Mouse (Mus musculus) midbrain, embryonic 13.5 days (tissue): ENCODE data around the gene Crabp1. TPM values are rescaled to one million over a fixed set of nuclear protein-coding genes. Genes with fewer than 3 reads are reported as not detected.

Experiments used
- ATAC-seq: fragments of 200-750 bp; cut with Nextera tagmentation; 2 replicates; pipeline ENCODE4 v1.8.0; 2017; ENCODE audit warnings: mild to moderate bottlenecking, moderate TSS enrichment, moderate library complexity
- H3K27ac ChIP-seq: fragments of 300-500 bp; sonication (generic); 2 replicates; pipeline ENCODE4 v1.5.1; 2015; ENCODE audit warnings: inconsistent platforms, mild to moderate bottlenecking, moderate library complexity
- H3K27me3 ChIP-seq: fragments of 300-500 bp; sonication (generic); 2 replicates; pipeline ENCODE4 v1.6.1; 2015; ENCODE audit warnings: mild to moderate bottlenecking, inconsistent platforms
- H3K36me3 ChIP-seq: fragments of 300-500 bp; sonication (generic); 2 replicates; pipeline ENCODE4 v1.6.1; 2015; ENCODE audit warnings: mild to moderate bottlenecking, inconsistent platforms
- H3K4me1 ChIP-seq: fragments of 300-500 bp; sonication (generic); replicated peaks from 2 replicates; pipeline ENCODE4 v1.6.1; 2015; ENCODE audit warnings: inconsistent platforms
- H3K4me2 ChIP-seq: fragments of 300-500 bp; sonication (generic); replicated peaks from 2 replicates; pipeline ENCODE4 v1.6.1; 2015; ENCODE audit warnings: moderate library complexity, mild to moderate bottlenecking, inconsistent platforms
- H3K4me3 ChIP-seq: fragments of 300-500 bp; sonication (generic); replicated peaks from 2 replicates; pipeline ENCODE4 v1.5.1; 2015; ENCODE audit warnings: mild to moderate bottlenecking, inconsistent platforms
- H3K9ac ChIP-seq: fragments of 300-500 bp; sonication (generic); replicated peaks from 2 replicates; pipeline ENCODE4 v1.6.1; 2015; ENCODE audit warnings: mild to moderate bottlenecking, inconsistent platforms
- H3K9me3 ChIP-seq: fragments of 300-500 bp; sonication (generic); 2 replicates; pipeline ENCODE4 v1.6.1; 2016; ENCODE audit warnings: mild to moderate bottlenecking, inconsistent platforms
- WGBS: fragments of 180-500 bp; shearing (Covaris S2); methylation state at CpG from one replicate; pipeline ENCODE4 v1.1.7; 2015; 5-methylcytosine and 5-hydroxymethylcytosine counted together
- polyA plus RNA-seq: library from polyadenylated mRNA; unstranded; fragments of >200 nt; fragmentation: Nextera tagmentation; extraction: Ambion mirVana; gene quantifications from 2 replicates; pipeline ENCODE4 v1.2.1, GENCODE M21; 2015

Crabp1 gene
- polyA plus RNA-seq = 83.3 and 117 TPM in 2 replicates

GRCm38 (mm10) chr9:54764561-54765217, at the start of gene Crabp1:
TSS of gene Crabp1 (plus strand) at chr9:54764748.
- Histone ChIP-seq H3K27ac (no peak within 1 kb of the TSS), H3K4me2 (peak within 1 kb of the TSS; percentile 68), H3K4me1 (peaks cover 31% of the 10 kb centered on the region), H3K27me3 (peaks cover 68% of the 10 kb centered on the region), H3K9ac (peak within 1 kb of the TSS; percentile 46; the same call in 1 of the 2 replicates), H3K9me3 (no peaks in the 10 kb centered on the region), H3K36me3 (no peaks in the 10 kb centered on the region), H3K4me3 (peak within 1 kb of the TSS; percentile 43)
- ATAC-seq = 0 out of 2 replicates have a peak, but pooled peaks have one; percentile 65
- WGBS = under 1% methylated on average over 43 of the region's 45 CpGs

GRCm38 (mm10) chr9:54715776-54716175, 48.8 kb upstream of the Crabp1 start:
- WGBS = 98% methylated on average over 3 of the region's 3 CpGs
- no peak for ATAC-seq
- Histone ChIP-seq H3K4me1 (no peaks in the 10 kb centered on the region), H3K27me3 (no peaks in the 10 kb centered on the region), H3K4me3 (no peak overlapping the region), H3K9me3 (no peaks in the 10 kb centered on the region), H3K4me2 (no peak overlapping the region), H3K36me3 (peaks cover 85% of the 10 kb centered on the region), H3K9ac (no peak overlapping the region), H3K27ac (no peak overlapping the region)

- no peak overlapping the region for H3K4me2 ChIP-seq
- no peaks in the 10 kb centered on the region for H3K27me3 ChIP-seq
- H3K9me3 ChIP-seq = no peaks in the 10 kb centered on the region
- H3K4me1 ChIP-seq = no peaks in the 10 kb centered on the region
- H3K9ac ChIP-seq = no peak overlapping the region
- H3K27ac ChIP-seq = no peak overlapping the region
- H3K4me3 ChIP-seq = no peak overlapping the region
- WGBS = 78% methylated on average over 3 of the region's 3 CpGs
- H3K36me3 ChIP-seq = peaks cover 83% of the 10 kb centered on the region
- ATAC-seq = no peak
These were observed 47.0 kb upstream of the Crabp1 start for GRCm38 (mm10) chr9:54717527-54717926.

- no peak for ATAC-seq
- Histone ChIP-seq H3K9me3 (no peaks in the 10 kb centered on the region), H3K36me3 (peaks cover 89% of the 10 kb centered on the region)
These were observed 42.4 kb upstream of the Crabp1 start for GRCm38 (mm10) chr9:54722156-54722555.

GRCm38 (mm10) chr9:54722596-54722995, 42.0 kb upstream of the Crabp1 start:
- no peak for ATAC-seq
- Histone ChIP-seq H3K27ac (no peak overlapping the region), H3K9me3 (no peaks in the 10 kb centered on the region), H3K36me3 (peaks cover 89% of the 10 kb centered on the region), H3K4me1 (no peaks in the 10 kb centered on the region), H3K27me3 (no peaks in the 10 kb centered on the region), H3K9ac (no peak overlapping the region), H3K4me2 (no peak overlapping the region), H3K4me3 (no peak overlapping the region)
- 96% methylated on average over 4 of the region's 4 CpGs for WGBS

More at GRCm38 (mm10) chr9:54722156-54722555, 42.4 kb upstream of the Crabp1 start:
- H3K27ac ChIP-seq = no peak overlapping the region
- no peak overlapping the region for H3K4me3 ChIP-seq
- no peak overlapping the region for H3K9ac ChIP-seq
- H3K27me3 ChIP-seq = no peaks in the 10 kb centered on the region
- no peak overlapping the region for H3K4me2 ChIP-seq
- H3K4me1 ChIP-seq = no peaks in the 10 kb centered on the region
- 89% methylated on average over 7 of the region's 7 CpGs for WGBS

- Histone ChIP-seq H3K27me3 (no peaks in the 10 kb centered on the region), H3K9me3 (no peaks in the 10 kb centered on the region), H3K4me2 (no peak overlapping the region), H3K27ac (no peak overlapping the region), H3K9ac (no peak overlapping the region), H3K4me1 (no peaks in the 10 kb centered on the region), H3K4me3 (no peak overlapping the region), H3K36me3 (peaks cover 82% of the 10 kb centered on the region)
- 85% methylated on average over 5 of the region's 5 CpGs for WGBS
- ATAC-seq = no peak
These were observed 38.2 kb upstream of the Crabp1 start for GRCm38 (mm10) chr9:54726315-54726714.

GRCm38 (mm10) chr9:54732122-54732521, 32.4 kb upstream of the Crabp1 start:
- no peak for ATAC-seq
- WGBS = 95% methylated on average over 2 of the region's 2 CpGs
- Histone ChIP-seq H3K27ac (no peak overlapping the region), H3K9ac (no peak overlapping the region), H3K4me1 (peaks cover 22% of the 10 kb centered on the region), H3K9me3 (no peaks in the 10 kb centered on the region), H3K27me3 (no peaks in the 10 kb centered on the region), H3K4me3 (no peak overlapping the region), H3K4me2 (no peak overlapping the region), H3K36me3 (peaks cover 28% of the 10 kb centered on the region)

- peaks cover 22% of the 10 kb centered on the region for H3K4me1 ChIP-seq
- peak within 1 kb of the TSS; percentile 72 for H3K9ac ChIP-seq
- WGBS = 3% methylated on average over 32 of the region's 32 CpGs
- peak; percentile 96 for ATAC-seq
- H3K27me3 ChIP-seq = no peaks in the 10 kb centered on the region
- peak within 1 kb of the TSS; percentile 70 for H3K4me3 ChIP-seq
- H3K36me3 ChIP-seq = peaks cover 9% of the 10 kb centered on the region
- H3K27ac ChIP-seq = 0 out of 2 replicates have a peak within 1 kb of the TSS, but pooled peaks have one; percentile 14
- peak within 1 kb of the TSS; percentile 81 for H3K4me2 ChIP-seq
- H3K9me3 ChIP-seq = no peaks in the 10 kb centered on the region
These were observed 30.5 kb upstream of the Crabp1 start, which contains the start of gene Wdr61 for GRCm38 (mm10) chr9:54733921-54734638. TSS of gene Wdr61 (minus strand) at chr9:54734519.

GRCm38 (mm10) chr9:54734639-54735252, 29.8 kb upstream of the Crabp1 start:
- peak overlapping the region; percentile 72 for H3K9ac ChIP-seq
- H3K4me1 ChIP-seq = peaks cover 22% of the 10 kb centered on the region
- H3K4me3 ChIP-seq = peak overlapping the region; percentile 70
- peak overlapping the region; percentile 81 for H3K4me2 ChIP-seq
- WGBS = 21% methylated on average over 11 of the region's 11 CpGs
- no peak overlapping the region for H3K27ac ChIP-seq
- no peaks in the 10 kb centered on the region for H3K27me3 ChIP-seq
- H3K36me3 ChIP-seq = 0 out of 2 replicates have a peak, but pooled peaks cover 2% of the 10 kb centered on the region
- ATAC-seq = no peak; the same call in 1 of the 2 replicates
- no peaks in the 10 kb centered on the region for H3K9me3 ChIP-seq

- Histone ChIP-seq H3K27me3 (no peaks in the 10 kb centered on the region), H3K27ac (no peak overlapping the region), H3K4me3 (no peak overlapping the region), H3K4me2 (no peak overlapping the region), H3K9ac (no peak overlapping the region), H3K9me3 (no peaks in the 10 kb centered on the region), H3K4me1 (peaks cover 25% of the 10 kb centered on the region), H3K36me3 (no peaks in the 10 kb centered on the region)
- 22% methylated on average over 9 of the region's 9 CpGs for WGBS
- ATAC-seq = no peak
These were observed 28.3 kb upstream of the Crabp1 start for GRCm38 (mm10) chr9:54736284-54736701.

- no peaks in the 10 kb centered on the region for H3K9me3 ChIP-seq
- no peak for ATAC-seq
- no peak overlapping the region for H3K27ac ChIP-seq
- no peaks in the 10 kb centered on the region for H3K27me3 ChIP-seq
- 24% methylated on average over 3 of the region's 3 CpGs for WGBS
- no peak overlapping the region for H3K9ac ChIP-seq
- no peak overlapping the region for H3K4me2 ChIP-seq
- peaks cover 14% of the 10 kb centered on the region for H3K4me1 ChIP-seq
- H3K36me3 ChIP-seq = no peaks in the 10 kb centered on the region
- H3K4me3 ChIP-seq = no peak overlapping the region
These were observed 26.2 kb upstream of the Crabp1 start for GRCm38 (mm10) chr9:54738376-54738775.

- Histone ChIP-seq H3K4me1 (peaks cover 10% of the 10 kb centered on the region), H3K27ac (no peak overlapping the region), H3K4me2 (no peak overlapping the region), H3K27me3 (no peaks in the 10 kb centered on the region), H3K4me3 (no peak overlapping the region), H3K9me3 (no peaks in the 10 kb centered on the region), H3K36me3 (no peaks in the 10 kb centered on the region), H3K9ac (no peak overlapping the region)
- WGBS = 85% methylated on average over 4 of the region's 4 CpGs
- no peak for ATAC-seq
These were observed 20.7 kb upstream of the Crabp1 start for GRCm38 (mm10) chr9:54743891-54744290.
